Mouse (Mus musculus) heart, postnatal 0 days (tissue): ENCODE measurements around the gene Olfr1128. TPM values are rescaled to one million over a fixed set of nuclear protein-coding genes. Genes with fewer than 3 reads are reported as not detected.
"Not testable (repeated sequence)": the region's sequence is repeated elsewhere in the genome, so short reads cannot be mapped to it uniquely, and the experiment has no call there.

Source experiments
- ATAC-seq: fragments of 200-750 bp; cut with Nextera tagmentation; 2 replicates; pipeline ENCODE4 v1.8.0; 2017; ENCODE audit warnings: low read depth, moderate number of reproducible peaks, moderate library complexity; ENCODE audit not compliant: insufficient read depth
- DNase-seq: peaks from one replicate; pipeline ENCODE4 v3.0.0-alpha.2; 2016; ENCODE audit warnings: low spot score
- H3K27ac ChIP-seq: fragments of 300-500 bp; sonication (generic); 2 replicates; pipeline ENCODE4 v1.5.1; 2014; ENCODE audit warnings: low read depth, mild to moderate bottlenecking
- H3K27me3 ChIP-seq: fragments of 300-500 bp; sonication (generic); 2 replicates; pipeline ENCODE4 v1.6.1; 2014; ENCODE audit warnings: low read length, mixed read lengths; ENCODE audit not compliant: control insufficient read depth, insufficient read depth
- H3K36me3 ChIP-seq: fragments of 300-500 bp; sonication (generic); replicated peaks from 2 replicates; pipeline ENCODE4 v1.6.1; 2014; ENCODE audit warnings: low read length, mixed read lengths; ENCODE audit not compliant: control insufficient read depth, insufficient read depth
- H3K4me1 ChIP-seq: fragments of 300-500 bp; sonication (generic); 2 replicates; pipeline ENCODE4 v1.6.1; 2014; ENCODE audit warnings: antibody characterized with exemption; ENCODE audit not compliant: control insufficient read depth, insufficient read depth
- H3K4me2 ChIP-seq: fragments of 300-500 bp; sonication (generic); 2 replicates; pipeline ENCODE4 v1.6.1; 2014; ENCODE audit warnings: low read depth, mild to moderate bottlenecking, low read length, moderate library complexity
- H3K4me3 ChIP-seq: fragments of 300-500 bp; sonication (generic); 2 replicates; pipeline ENCODE4 v1.5.1; 2014; ENCODE audit warnings: low read depth, low read length
- H3K9ac ChIP-seq: fragments of 300-500 bp; sonication (generic); replicated peaks from 2 replicates; pipeline ENCODE4 v1.6.1; 2014; ENCODE audit warnings: low read depth, low read length, mixed read lengths
- H3K9me3 ChIP-seq: fragments of 300-500 bp; sonication (generic); replicated peaks from 2 replicates; pipeline ENCODE4 v1.6.1; 2016; ENCODE audit warnings: low read length; ENCODE audit not compliant: control insufficient read depth
- CTCF ChIP-seq: IDR thresholded peaks from 2 replicates; pipeline ENCODE4 v1.5.1; 2016; ENCODE audit warnings: antibody characterized with exemption, control low read depth, low read depth
- EP300 ChIP-seq: IDR thresholded peaks from 2 replicates; pipeline ENCODE4 v1.6.1; 2016; ENCODE audit warnings: antibody characterized with exemption, low read depth
- WGBS: fragments of 180-500 bp; shearing (Covaris S2); extraction: QIAGEN DNeasy Blood & Tissue Kit; methylation state at CpG from one replicate; pipeline ENCODE4 v1.1.7; 2014; 5-methylcytosine and 5-hydroxymethylcytosine counted together
- polyA plus RNA-seq: library from polyadenylated mRNA; unstranded; fragments of >200 nt; fragmentation: Nextera tagmentation; extraction: Ambion mirVana; gene quantifications from 2 replicates; pipeline ENCODE4 v1.2.1, GENCODE M21; 2015
- total RNA-seq: library from RNA; depleted of rRNA; stranded (reverse); fragments of >200 nt; gene quantifications from 2 replicates; pipeline ENCODE4 v1.2.3, GENCODE M21; 2014; ENCODE audit warnings: low replicate concordance; rRNA removed

The Olfr1128 gene
- not detected in 2 replicates for total RNA-seq
- polyA plus RNA-seq, result not detected in 2 replicates

GRCm38 (mm10) chr2:87545442-87545841 lies at the start of gene Olfr1128:
Olfr1128 (minus strand) TSS chr2:87545542.
- DNase-seq, result no peak
- WGBS, result 66% methylated on average over 1 of the region's 1 CpGs
- no peaks in the 10 kb centered on the region for H3K4me1 ChIP-seq
- H3K27ac ChIP-seq, result no peak within 1 kb of the TSS
- H3K4me3 ChIP-seq, result no peak within 1 kb of the TSS
- no peak for TF ChIP-seq EP300
- no peak for TF ChIP-seq CTCF
- no peaks in the 10 kb centered on the region for H3K36me3 ChIP-seq
- H3K9me3 ChIP-seq, result no peaks in the 10 kb centered on the region
- no peak within 1 kb of the TSS for H3K9ac ChIP-seq
- H3K27me3 ChIP-seq, result no peaks in the 10 kb centered on the region
- H3K4me2 ChIP-seq, result no peak within 1 kb of the TSS
- no peak for ATAC-seq

- not testable (repeated sequence) for H3K27ac ChIP-seq, ATAC-seq, H3K27me3 ChIP-seq, H3K36me3 ChIP-seq, H3K9me3 ChIP-seq, H3K4me2 ChIP-seq, H3K4me1 ChIP-seq, DNase-seq, H3K9ac ChIP-seq, H3K4me3 ChIP-seq
- 44% methylated on average over 1 of the region's 1 CpGs for WGBS
These were observed 28.3 kb upstream of the Olfr1128 start, which contains the start of gene Olfr1129 for GRCm38 (mm10) chr2:87573602-87574001. Olfr1129 (plus strand) TSS chr2:87573902.

- no peaks in the 10 kb centered on the region for H3K4me1 ChIP-seq
- TF ChIP-seq EP300 (no peak), CTCF (no peak)
- 44% methylated on average over 2 of the region's 2 CpGs for WGBS
- H3K36me3 ChIP-seq, result no peaks in the 10 kb centered on the region
- no peak overlapping the region for H3K4me3 ChIP-seq
- H3K27ac ChIP-seq, result no peak overlapping the region
- H3K9ac ChIP-seq, result no peak overlapping the region
- no peaks in the 10 kb centered on the region for H3K27me3 ChIP-seq
- H3K9me3 ChIP-seq, result no peaks in the 10 kb centered on the region
- DNase-seq (no peak), ATAC-seq (no peak)
- no peak overlapping the region for H3K4me2 ChIP-seq
These were observed 10.5 kb downstream of the Olfr1128 start for GRCm38 (mm10) chr2:87534826-87535225.

GRCm38 (mm10) chr2:87531496-87531895 lies 13.8 kb downstream of the Olfr1128 start, which contains the start of gene Olfr153:
Olfr153 (plus strand) TSS chr2:87531796.
- Histone ChIP-seq H3K4me1 (no peaks in the 10 kb centered on the region), H3K4me2 (no peak within 1 kb of the TSS), H3K27ac (no peak within 1 kb of the TSS), H3K9me3 (no peaks in the 10 kb centered on the region), H3K36me3 (no peaks in the 10 kb centered on the region), H3K9ac (no peak within 1 kb of the TSS), H3K4me3 (no peak within 1 kb of the TSS), H3K27me3 (no peaks in the 10 kb centered on the region)
- TF ChIP-seq EP300, result no peak
- TF ChIP-seq CTCF, result no peak
- ATAC-seq (no peak), DNase-seq (no peak)

GRCm38 (mm10) chr2:87525899-87526616 lies 19.3 kb downstream of the Olfr1128 start:
- 31% methylated on average over 38 of the region's 39 CpGs for WGBS
- not testable (repeated sequence) for H3K36me3 ChIP-seq, ATAC-seq, H3K27me3 ChIP-seq, H3K4me1 ChIP-seq, DNase-seq, H3K9ac ChIP-seq, H3K9me3 ChIP-seq, H3K27ac ChIP-seq
- Histone ChIP-seq H3K4me2 (peak overlapping the region; percentile 44), H3K4me3 (0 out of 2 replicates have a peak overlapping the region, but pooled peaks have one; percentile 7)

GRCm38 (mm10) chr2:87520651-87521050 lies 24.7 kb downstream of the Olfr1128 start:
- Histone ChIP-seq H3K27me3 (no peaks in the 10 kb centered on the region), H3K9me3 (no peaks in the 10 kb centered on the region), H3K4me3 (no peak overlapping the region), H3K27ac (no peak overlapping the region), H3K4me2 (no peak overlapping the region), H3K36me3 (no peaks in the 10 kb centered on the region), H3K9ac (no peak overlapping the region), H3K4me1 (no peaks in the 10 kb centered on the region)
- TF ChIP-seq EP300 (no peak), CTCF (no peak)
- 72% methylated on average over 4 of the region's 4 CpGs for WGBS
- ATAC-seq (no peak), DNase-seq (no peak)
